Mouse (Mus musculus) gastrocnemius, postnatal 14 days (tissue): ENCODE measurements around the gene 1700030J22Rik. TPM values are rescaled to one million over a fixed set of nuclear protein-coding genes. Genes with fewer than 3 reads are reported as not detected.

Experiments
- DNase-seq: peaks from one replicate; pipeline ENCODE4 v3.0.0; 2021; ENCODE audit warnings: mixed read lengths
- intact Hi-C: fragments of 180-260 bp; cut with DNase I; formaldehyde crosslinking; loops from one replicate; pipeline ENCODE4 v1.15.1; 2025; ENCODE audit warnings: low total_unique reads
- total RNA-seq, 2 experiments: library from RNA; stranded (reverse); gene quantifications; 2 replicates each; pipeline ENCODE4 v1.2.3; 2021

1700030J22Rik gene
- total RNA-seq, 2 experiments from 2014 or later: 0.14 to 0.24 TPM

GRCm38 (mm10) chr8:116954415-116954814 lies 24.3 kb downstream of the 1700030J22Rik start:
- intact Hi-C loops: no loop called here
- DNase-seq: no peak

GRCm38 (mm10) chr8:116952428-116952827 lies 26.3 kb downstream of the 1700030J22Rik start:
- no peak for DNase-seq
- intact Hi-C loops: no loop called here

DNA sequence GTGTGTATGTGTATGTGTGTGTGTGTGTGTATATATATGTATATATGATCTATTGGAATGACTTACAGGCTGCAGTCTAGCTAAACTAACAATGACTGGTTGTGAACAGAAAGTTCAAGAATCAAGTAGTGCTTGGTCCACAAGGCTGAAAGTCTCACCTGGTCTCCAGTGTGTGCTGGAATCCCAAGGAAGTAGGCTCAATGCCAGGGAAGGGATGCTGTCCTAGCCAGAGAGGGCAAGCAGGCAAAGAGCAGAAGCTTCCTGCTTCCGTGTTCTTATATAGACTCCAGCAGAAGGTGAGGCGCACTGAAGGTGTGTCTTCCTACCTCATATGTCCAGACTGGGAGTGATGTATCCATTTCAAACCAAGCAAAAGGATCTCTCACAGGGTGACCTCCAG lies 27.0 kb downstream of the 1700030J22Rik start:
- no peak for DNase-seq
- intact Hi-C loops: no loop called here

DNA sequence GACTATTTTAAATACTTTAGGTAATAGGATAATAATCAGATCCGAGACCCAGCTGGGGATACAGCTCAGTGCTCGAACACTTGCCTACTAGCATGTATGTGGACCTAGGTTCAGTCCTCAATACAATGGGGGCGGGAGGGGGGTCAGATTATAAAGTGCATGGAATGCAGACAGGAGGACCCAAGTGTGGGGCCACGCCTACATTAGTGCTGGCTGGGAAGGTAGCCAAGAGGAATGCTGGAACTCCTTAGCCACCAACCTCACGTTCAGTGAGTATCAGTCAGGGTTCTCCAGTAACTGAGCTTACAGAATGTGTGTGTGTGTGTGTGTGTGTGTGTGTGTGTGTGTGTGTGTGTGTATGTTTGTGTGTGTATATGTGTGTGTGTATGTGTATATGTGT lies 27.4 kb downstream of the 1700030J22Rik start:
- intact Hi-C loops: no loop called here
- no peak for DNase-seq

- intact Hi-C loops: no loop called here
- DNase-seq: no peak
Measured at GRCm38 (mm10) chr8:116947589-116947988, 31.2 kb downstream of the 1700030J22Rik start.

DNA sequence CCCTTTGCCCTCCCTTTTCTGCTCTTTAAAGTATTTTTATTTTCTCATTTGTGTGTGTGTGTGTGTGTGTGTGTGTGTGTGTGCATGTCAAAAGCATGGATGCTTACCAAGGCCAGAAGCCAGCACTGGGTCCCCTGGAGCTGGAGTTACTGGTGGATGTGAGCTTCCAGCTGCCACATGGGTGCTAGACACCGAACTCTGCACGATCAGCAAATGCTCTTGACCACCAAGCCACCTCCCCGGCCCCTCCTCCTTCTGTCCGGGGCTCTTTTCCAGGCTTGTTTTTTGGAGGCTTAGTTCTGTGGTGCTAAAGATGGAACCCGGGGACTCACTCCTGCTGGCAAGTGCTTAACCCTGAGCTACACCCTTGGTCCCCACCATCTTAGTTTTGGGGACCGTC lies 31.9 kb downstream of the 1700030J22Rik start:
- DNase-seq: no peak
- intact Hi-C loops: no loop called here

DNA sequence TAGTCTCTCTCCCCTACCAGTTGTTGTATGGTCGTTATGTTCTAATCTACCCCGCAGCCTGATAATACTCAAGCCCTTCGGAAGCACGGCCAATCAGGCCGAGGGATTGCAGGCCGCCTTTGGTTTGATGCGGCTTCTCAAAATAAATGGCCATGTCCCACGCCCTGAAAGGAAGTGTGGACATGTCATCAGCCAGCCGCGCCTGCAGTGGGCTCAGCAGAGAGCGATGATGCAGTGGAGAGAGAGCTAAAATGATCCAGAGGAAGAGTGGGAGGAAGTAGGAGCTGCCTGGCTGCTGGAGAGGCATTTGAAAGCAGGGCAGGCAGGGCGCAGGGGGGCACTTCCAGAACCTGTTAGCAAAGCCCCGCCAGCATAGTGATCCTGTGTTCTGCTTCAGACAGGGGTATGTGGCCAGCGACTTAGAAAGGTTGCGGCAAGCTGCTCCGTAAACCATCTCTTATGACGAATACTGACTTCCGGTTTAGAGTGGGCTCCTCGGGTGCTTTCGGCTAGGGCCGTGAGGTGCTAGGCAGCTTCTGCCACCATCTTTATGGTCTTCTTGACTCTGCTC lies 32.4 kb downstream of the 1700030J22Rik start:
- DNase-seq: no peak
- intact Hi-C loops: no loop called here

DNA sequence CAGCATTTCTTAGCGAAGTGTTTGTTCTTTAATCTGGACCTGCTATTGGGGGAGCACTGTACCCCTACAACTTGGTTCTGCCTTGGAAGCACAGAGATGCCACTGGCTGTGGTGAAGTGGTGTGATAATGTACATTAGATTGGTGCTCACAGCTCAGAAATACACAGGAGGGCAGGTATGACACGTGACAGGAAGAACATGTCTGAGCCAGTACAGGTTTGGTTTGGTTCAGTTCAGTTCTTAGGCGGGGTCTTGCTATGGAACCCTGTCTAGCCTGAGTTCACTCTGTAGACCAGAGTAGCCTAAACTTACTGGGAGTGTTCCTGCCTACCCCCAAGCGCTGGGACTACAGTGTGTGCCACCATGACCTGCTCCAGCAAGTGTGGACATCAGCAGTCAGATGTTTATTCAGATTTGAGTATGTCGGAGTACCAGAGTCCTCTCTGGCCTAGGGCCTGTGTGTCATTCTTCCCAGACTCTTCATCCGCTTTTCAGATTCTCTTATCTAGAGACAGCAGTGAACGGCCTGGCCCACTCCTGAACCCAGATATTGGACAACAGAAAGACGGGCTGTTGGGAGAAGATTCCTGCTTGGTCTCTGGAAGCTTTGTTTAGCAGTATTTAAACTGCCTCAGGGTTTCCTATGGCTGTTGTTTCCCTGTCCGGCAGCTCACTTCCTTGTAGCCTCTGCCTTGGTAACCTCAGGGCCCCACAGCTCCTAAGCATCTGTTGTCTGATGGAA lies 33.4 kb downstream of the 1700030J22Rik start:
- no peak for DNase-seq

DNA sequence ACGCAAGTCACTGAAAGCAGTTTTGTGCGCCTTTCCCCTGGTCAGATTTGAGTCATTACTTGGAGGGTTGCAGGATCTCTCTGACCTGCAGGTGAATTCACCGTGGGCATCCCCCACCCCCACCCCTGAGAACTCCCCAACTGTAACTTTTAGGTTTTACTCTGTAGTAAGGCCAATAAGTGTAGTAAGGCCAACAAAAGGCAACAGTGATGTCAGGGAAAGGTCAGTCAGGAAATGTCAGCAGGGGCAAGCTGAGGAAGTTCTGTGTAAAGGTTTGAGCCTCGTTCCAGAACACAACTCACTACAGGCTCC lies 34.4 kb downstream of the 1700030J22Rik start:
- intact Hi-C loops: loop anchor here (5.0 kb wide), 1 partner anchor 33 kb away; the partner anchor contains the start of gene 1700030J22Rik

More for the DNA sequence above, 33.4 kb downstream of the 1700030J22Rik start:
- intact Hi-C loops: no loop called here

GRCm38 (mm10) chr8:116943555-116944384 lies 35.0 kb downstream of the 1700030J22Rik start:
- intact Hi-C loops: loop anchor here (5.0 kb wide), 1 partner anchor 34 kb away; the partner anchor contains the start of gene 1700030J22Rik
- DNase-seq: peak; percentile 15

More for the DNA sequence above, 34.4 kb downstream of the 1700030J22Rik start:
- DNase-seq: no peak

DNA sequence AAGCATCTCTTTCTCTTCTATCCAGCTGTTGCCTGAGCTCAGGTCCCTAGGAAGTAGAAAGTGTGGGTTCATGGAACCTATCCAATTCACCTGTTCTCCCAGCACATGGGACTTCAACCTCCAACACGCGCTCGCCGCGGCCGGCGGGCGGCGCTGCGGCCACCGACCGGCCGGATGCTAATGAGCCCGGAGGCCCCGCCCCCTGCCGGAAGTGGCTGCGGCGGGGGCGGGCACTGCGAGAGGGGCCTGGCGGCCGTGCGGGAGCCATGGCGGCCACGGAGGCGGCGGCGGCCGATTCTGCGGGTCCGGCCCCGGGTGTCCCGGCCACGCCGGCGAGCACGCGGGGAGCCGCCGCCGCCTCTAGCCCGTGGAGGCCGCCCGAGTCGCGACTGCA lies 35.6 kb downstream of the 1700030J22Rik start, which contains the start of gene Atmin:
TSS of gene Atmin (plus strand) at position 233 of the 394 bp plus-strand sequence.
- intact Hi-C loops: loop anchor here (5.0 kb wide), 1 partner anchor 34 kb away; the partner anchor contains the start of gene 1700030J22Rik
- peak; percentile 90 for DNase-seq

DNA sequence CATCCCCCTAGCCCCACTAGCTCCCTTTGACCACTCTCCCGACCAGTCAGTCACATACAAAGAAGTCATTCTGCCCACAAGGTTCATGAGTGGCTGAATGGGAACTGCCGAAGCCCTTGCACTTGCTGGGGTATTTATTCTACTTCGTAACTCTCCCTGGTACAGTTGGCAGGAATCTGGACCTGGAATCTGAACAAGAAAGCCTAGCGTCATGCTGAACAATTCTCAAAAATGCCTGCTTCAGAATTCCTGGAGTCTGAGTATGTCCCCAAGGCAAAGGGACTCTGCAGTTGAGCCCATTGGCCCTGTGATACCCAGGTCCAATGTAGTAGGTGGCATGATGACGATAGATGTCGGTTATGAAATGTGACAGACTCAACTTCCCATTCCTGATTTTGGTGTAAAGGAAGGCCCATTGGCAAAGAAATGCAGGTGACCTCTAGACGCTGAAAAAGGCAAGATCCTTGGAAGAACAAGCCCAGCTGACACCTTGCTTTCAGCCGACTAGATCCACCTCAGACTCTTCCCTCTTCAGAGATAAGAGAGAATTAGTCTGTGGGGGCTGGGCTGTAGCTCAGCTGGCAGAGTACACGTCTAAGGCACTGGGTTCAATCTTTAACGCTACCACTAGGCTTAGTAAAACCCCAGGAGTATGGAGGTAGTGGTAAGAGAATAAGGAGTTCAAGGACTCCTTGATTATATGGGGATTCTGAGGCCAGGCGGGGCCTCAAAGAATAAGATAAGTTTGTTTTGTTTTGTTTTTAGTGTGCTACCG lies 36.3 kb downstream of the 1700030J22Rik start:
- intact Hi-C loops: loop anchor here (5.0 kb wide), 1 partner anchor 35 kb away; the partner anchor contains the start of gene 1700030J22Rik
- no peak for DNase-seq

DNA sequence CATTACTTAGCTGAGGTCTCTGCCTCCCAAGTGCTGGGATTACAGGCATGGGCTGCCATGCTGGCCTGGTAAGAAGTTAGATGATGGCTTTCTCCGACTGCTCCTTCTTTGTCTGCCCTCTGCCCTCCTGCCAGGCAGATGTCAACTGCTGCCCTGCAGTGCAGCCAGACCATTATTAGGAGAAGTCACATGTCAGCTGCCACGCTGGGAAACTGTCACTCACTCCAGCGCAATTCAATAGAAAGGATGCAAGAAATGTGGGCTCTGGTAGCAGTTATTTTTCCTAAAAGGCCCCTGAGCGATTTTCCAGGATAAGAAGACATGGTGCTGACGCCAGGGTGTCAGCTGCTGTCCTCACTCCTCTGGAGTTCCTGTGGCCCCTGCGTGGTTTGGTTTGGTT lies 43.3 kb downstream of the 1700030J22Rik start:
- DNase-seq: no peak
- intact Hi-C loops: no loop called here

- intact Hi-C loops: no loop called here
- DNase-seq: no peak
Measured at GRCm38 (mm10) chr8:116934976-116935375, 43.8 kb downstream of the 1700030J22Rik start.

DNA sequence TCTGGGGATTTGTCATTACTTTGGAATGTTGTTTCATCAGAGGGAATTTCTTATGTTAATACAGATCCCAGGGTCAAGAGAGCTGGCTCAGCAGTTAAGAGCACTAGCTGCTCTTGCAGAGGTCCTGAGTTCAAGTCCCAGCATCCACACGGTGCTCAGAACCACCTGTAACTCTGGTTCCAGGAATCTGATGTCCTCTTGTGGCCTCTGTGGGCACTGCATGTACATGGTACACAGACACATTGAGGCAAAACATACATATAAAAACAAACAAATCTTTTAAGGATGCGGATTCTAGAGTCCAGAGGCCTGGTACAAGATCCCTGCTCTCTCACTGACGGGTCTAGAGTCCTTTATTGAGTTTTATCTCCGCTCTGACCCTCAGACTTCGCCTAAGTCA lies 50.2 kb downstream of the 1700030J22Rik start:
- intact Hi-C loops: no loop called here
- DNase-seq: no peak

DNA sequence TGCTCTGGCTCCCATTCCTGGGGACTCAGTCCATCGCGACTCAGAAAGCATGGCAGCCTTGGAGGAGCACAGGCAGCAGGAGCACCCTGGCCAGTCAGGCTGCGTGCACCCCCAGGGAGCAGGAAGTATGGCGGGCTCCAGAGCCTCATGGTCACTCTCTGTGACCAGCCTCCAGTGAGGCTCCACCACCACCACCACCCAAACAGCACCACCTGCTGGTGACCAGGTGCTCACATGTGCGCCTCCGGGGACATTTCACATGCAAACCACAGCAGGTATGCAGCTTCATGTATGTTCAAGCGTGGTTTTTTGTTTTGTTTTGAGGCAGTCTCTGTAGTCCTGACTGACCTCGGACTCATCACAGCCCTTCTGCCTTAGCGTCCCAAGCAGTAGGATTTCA lies 50.9 kb downstream of the 1700030J22Rik start:
- DNase-seq: no peak
- intact Hi-C loops: no loop called here

DNA sequence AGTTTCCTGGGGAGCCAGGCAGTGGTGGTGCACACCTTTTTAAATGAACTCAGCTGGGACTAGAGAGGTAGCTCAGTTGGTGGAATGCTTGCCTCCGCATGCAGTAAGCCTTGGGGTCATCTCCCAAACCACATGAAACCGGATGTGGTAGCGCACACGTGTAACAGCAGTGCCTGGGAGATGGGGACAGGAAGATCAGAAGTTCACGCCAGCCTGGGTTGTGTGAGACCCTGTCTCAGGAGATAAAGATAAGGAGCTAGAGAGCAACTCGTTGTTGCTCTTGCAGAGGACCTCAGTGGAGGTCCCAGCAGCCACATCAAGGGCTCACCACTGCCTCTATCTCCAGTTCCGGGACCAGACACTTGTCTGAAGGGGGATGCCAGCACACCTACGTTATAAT lies 55.2 kb downstream of the 1700030J22Rik start:
- intact Hi-C loops: no loop called here
- DNase-seq: no peak

DNA sequence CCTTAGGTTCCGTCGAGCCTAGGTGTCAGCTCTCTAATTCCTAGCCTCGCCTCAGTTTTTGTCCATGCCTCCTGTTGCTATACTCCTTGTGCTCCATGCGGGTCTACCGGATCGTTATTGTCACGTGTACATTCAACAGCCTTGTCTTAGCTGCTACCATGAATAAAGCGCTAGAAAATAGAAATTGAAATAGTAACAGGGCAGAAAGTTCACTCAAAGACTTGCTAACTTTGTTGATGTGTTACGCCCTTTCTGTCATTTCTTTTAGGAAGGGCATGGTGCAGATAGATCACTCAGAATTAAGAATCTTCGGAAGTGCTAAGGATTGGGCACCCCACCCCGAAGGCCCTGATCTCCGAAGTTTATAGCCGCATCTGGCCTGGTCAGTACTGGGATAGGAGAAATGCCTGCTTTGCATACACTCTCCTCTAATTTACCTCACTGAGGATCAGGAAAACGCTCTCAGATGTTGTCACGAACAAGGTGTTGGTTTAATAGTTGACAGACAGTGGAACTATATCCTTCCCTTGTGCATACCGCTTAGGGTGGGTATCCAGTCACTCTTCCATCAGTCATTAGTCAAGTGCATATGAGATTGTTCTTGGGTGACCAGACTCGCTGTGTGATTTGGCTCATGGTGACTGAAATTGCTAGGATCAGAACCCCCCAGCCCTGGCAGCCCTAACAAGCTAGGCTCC lies 56.5 kb downstream of the 1700030J22Rik start:
- DNase-seq: no peak

More for the DNA sequence above, 56.5 kb downstream of the 1700030J22Rik start:
- intact Hi-C loops: no loop called here
